Mouse (Mus musculus): ENCODE measurements around the gene Vps37c. TPM values are rescaled to one million over a fixed set of nuclear protein-coding genes. Genes with fewer than 3 reads are reported as not detected.

The Vps37c gene
- total RNA-seq, 1 experiment from 2014 or later, result 25.6 TPM

GRCm38 (mm10) chr19:10709360-10710087 lies 21.0 kb downstream of the Vps37c start:
- ATAC-seq (ENCODE audit: extremely low read depth, insufficient number of reproducible peaks, low FRiP score, poor library complexity, severe bottlenecking), result peak; percentile 68

- ATAC-seq (ENCODE audit: extremely low read depth, insufficient number of reproducible peaks, low FRiP score, poor library complexity, severe bottlenecking), result peak; percentile 23; the same call in 1 of the 2 replicates
Observed at GRCm38 (mm10) chr19:10710088-10710511, 21.6 kb downstream of the Vps37c start.

DNA sequence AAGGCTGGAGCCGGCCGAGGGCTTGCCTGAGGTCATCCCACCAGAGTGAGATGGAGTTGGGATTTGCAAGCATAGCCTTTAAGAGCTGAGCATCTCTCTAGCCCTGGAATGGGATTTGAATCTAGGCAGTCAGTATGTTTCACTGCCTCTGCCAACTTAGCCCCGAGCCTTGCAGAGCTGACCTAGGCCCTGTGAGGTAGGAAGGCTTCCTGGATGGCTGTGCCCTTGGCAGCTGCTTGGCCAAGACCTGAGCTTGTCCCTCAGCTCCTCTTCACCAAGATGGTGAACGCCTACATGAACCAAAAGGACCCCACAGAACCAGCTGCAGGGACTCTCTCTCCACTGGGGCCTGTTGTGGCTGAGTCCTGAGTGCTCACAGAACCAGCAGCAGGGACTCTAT lies 22.2 kb downstream of the Vps37c start:
- ATAC-seq (ENCODE audit: extremely low read depth, insufficient number of reproducible peaks, low FRiP score, poor library complexity, severe bottlenecking), result no peak

- ATAC-seq (ENCODE audit: extremely low read depth, insufficient number of reproducible peaks, low FRiP score, poor library complexity, severe bottlenecking), result no peak
Observed at GRCm38 (mm10) chr19:10712194-10712593, 23.7 kb downstream of the Vps37c start.

GRCm38 (mm10) chr19:10712646-10713045 lies 24.1 kb downstream of the Vps37c start:
- ATAC-seq (ENCODE audit: extremely low read depth, insufficient number of reproducible peaks, low FRiP score, poor library complexity, severe bottlenecking), result no peak

DNA sequence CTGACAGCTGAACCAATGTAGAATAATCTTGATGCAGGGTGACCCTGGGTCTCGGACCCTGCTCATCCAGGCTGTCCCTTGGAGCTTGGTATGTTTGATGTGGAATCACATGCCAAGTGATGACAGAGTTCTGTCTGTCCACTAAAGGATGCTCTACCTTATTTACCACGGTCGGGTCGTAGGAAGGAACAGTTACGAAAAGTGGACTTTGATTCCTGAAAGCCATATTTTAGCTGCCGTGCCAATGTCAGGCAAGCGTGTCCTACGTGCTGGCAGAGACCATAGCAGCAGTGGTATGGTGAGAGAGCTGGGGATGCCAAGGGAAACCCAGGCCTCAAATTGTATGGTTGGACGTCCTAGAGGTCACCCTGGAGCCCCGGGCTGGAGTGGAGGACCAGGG lies 25.0 kb downstream of the Vps37c start:
- no peak for ATAC-seq (ENCODE audit: extremely low read depth, insufficient number of reproducible peaks, low FRiP score, poor library complexity, severe bottlenecking)

GRCm38 (mm10) chr19:10714168-10714567 lies 25.6 kb downstream of the Vps37c start:
- no peak for ATAC-seq (ENCODE audit: extremely low read depth, insufficient number of reproducible peaks, low FRiP score, poor library complexity, severe bottlenecking)

- peak; percentile 56 for ATAC-seq (ENCODE audit: extremely low read depth, insufficient number of reproducible peaks, low FRiP score, poor library complexity, severe bottlenecking)
Observed at GRCm38 (mm10) chr19:10714682-10715475, 26.3 kb downstream of the Vps37c start.

DNA sequence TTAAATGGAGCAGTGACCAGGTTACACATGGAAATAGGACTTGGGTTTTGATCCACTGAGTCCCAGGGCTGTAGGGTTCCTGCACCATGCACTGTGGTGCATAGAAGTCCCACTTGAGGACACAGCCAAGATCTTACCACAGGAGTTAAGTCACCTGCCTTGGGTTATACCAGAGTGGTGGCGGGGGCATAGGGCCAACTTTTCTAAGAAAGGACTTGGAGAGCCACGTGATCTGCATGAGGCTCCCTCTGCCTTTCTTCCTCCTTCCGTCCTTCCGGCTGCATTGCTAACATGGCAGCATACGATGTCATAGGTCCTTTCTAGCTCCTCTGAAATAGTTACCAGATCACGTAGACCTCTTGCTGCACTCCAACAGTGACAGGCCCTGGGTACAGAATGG lies 26.9 kb downstream of the Vps37c start:
- ATAC-seq (ENCODE audit: extremely low read depth, insufficient number of reproducible peaks, low FRiP score, poor library complexity, severe bottlenecking), result no peak

GRCm38 (mm10) chr19:10718251-10718775 lies 29.8 kb downstream of the Vps37c start:
- ATAC-seq (ENCODE audit: extremely low read depth, insufficient number of reproducible peaks, low FRiP score, poor library complexity, severe bottlenecking), result no peak

GRCm38 (mm10) chr19:10719751-10720150 lies 31.2 kb downstream of the Vps37c start:
- ATAC-seq (ENCODE audit: extremely low read depth, insufficient number of reproducible peaks, low FRiP score, poor library complexity, severe bottlenecking), result no peak

DNA sequence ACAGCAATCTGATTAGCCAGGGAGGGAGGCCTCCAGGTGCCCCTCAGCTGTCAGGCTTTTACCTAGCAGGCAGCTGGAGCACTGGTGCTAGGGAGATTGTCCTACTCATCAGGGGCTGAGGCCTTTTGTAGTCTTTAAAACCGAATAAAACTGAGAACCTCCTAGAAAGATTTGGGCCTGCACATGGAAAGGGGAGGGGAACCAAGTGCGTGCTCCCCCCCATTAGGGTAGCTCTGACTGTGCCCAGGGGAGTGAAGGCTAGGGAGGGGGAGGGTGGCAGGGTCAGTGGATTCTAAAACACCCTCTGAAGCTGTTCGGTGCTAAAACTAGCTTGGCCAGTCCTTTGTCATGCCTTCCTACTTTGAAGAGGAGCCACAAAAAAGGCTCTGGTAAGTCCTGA lies 32.0 kb downstream of the Vps37c start:
- no peak for ATAC-seq (ENCODE audit: extremely low read depth, insufficient number of reproducible peaks, low FRiP score, poor library complexity, severe bottlenecking)

- ATAC-seq (ENCODE audit: extremely low read depth, insufficient number of reproducible peaks, low FRiP score, poor library complexity, severe bottlenecking), result no peak
Observed at GRCm38 (mm10) chr19:10721064-10721463, 32.5 kb downstream of the Vps37c start.

GRCm38 (mm10) chr19:10723084-10723483 lies 34.5 kb downstream of the Vps37c start:
- ATAC-seq (ENCODE audit: extremely low read depth, insufficient number of reproducible peaks, low FRiP score, poor library complexity, severe bottlenecking), result no peak

- no peak for ATAC-seq (ENCODE audit: extremely low read depth, insufficient number of reproducible peaks, low FRiP score, poor library complexity, severe bottlenecking)
Observed at GRCm38 (mm10) chr19:10723649-10724048, 35.1 kb downstream of the Vps37c start.

GRCm38 (mm10) chr19:10724629-10725363 lies 36.3 kb downstream of the Vps37c start:
- no peak for ATAC-seq (ENCODE audit: extremely low read depth, insufficient number of reproducible peaks, low FRiP score, poor library complexity, severe bottlenecking)

- ATAC-seq (ENCODE audit: extremely low read depth, insufficient number of reproducible peaks, low FRiP score, poor library complexity, severe bottlenecking), result no peak
Observed at GRCm38 (mm10) chr19:10729889-10730288, 41.4 kb downstream of the Vps37c start.

GRCm38 (mm10) chr19:10730469-10730868 lies 41.9 kb downstream of the Vps37c start:
- no peak for ATAC-seq (ENCODE audit: extremely low read depth, insufficient number of reproducible peaks, low FRiP score, poor library complexity, severe bottlenecking)

DNA sequence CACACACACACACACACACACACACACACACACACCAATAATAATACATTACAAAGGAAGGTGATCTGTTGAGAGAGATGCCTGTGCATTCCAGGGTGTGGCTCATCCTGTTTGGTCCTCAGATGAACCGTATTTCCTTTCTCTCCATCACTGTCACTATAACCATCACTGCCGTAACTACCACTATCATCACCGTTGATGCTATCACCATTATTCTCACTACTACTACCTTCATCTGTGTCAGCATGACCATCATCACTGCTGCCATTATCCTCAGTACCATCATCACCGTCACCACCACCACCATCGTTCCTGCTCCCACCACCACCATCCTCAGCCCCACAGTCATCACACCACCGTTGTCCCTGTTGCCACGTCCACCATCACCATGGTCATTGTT lies 43.4 kb downstream of the Vps37c start:
- ATAC-seq (ENCODE audit: extremely low read depth, insufficient number of reproducible peaks, low FRiP score, poor library complexity, severe bottlenecking), result no peak
